Mouse (Mus musculus) kidney, postnatal 10 days (tissue): ENCODE measurements at regions not wholly inside any gene's neighbourhood (a gene's known extent, or its start where the extent isn't known, plus 50 kb on each side); places are given as distances from the start of the nearest gene placed in this dataset.

Experiments
- DNase-seq: peaks from one replicate; pipeline ENCODE4 v3.0.0; 2021; ENCODE audit warnings: mixed read lengths

- DNase-seq = no peak
Measured at GRCm38 (mm10) chr9:47353972-47354371, 176.0 kb upstream of the Cadm1 start.

DNA sequence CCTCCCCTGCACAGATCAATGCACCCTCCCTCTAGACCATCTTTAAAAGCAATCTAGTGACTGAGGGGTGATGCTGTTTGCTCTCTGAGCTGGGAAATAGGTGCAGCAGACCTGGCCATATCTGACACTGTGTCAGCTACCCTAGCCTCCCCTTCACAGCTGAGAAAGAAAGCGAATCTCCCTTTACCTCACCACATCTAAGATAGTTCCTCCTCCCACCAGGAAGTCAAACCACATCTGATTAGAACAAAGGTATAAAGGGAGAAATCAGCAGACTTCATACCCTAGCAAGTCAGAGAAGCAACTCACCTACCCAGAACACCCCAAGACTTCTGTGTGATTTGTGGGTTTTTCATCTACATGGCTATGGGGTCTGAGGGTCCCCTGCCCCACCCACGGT is 175.6 kb upstream of the Cadm1 start:
- DNase-seq = no peak

DNA sequence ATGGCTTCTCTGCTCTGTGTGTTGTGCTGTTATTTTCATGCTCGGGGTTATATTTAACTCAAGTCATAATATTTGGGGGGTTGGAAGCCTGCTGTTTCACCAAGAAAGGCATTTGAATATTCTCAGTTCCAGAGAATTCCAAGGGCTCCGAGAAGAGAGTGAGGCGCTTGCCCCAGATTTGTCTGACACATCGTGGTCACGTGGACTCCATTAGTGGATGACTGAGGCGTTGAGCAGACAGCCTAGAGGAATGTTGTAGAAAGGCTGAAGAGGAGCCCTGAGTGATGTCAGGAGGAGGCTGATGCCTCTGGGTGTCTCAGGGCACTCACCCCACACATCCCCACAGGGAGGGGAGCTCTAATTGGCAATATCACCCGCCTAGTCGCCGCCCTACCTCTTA is 175.1 kb upstream of the Cadm1 start:
- DNase-seq = no peak

GRCm38 (mm10) chr9:47357756-47358399 is 172.1 kb upstream of the Cadm1 start:
- peak; percentile 46 for DNase-seq

- no peak for DNase-seq
Measured at GRCm38 (mm10) chr9:47358400-47358767, 171.6 kb upstream of the Cadm1 start.

- no peak for DNase-seq
Measured at GRCm38 (mm10) chr9:47363086-47363485, 166.9 kb upstream of the Cadm1 start.

DNA sequence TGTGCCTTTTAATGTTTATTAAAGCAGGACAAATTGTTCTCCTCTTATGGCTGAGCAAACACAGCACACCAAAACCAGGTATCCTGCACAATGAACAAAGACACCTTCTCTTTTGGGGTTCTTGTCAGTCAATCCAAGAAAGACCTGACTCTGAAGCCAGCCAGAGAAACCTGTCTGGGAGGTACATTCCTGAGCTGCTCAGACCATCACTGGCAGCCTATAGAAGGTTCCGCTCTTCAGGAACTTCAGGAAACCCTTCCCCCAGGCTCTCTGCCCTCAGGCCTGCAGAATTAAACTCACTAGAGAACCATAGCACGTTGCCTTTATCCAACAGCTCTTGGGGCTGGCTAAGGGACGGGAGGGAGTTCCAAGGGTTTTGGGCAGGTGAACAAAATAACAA is 165.2 kb upstream of the Cadm1 start:
- no peak for DNase-seq

GRCm38 (mm10) chr9:47367266-47367957 is 162.6 kb upstream of the Cadm1 start:
- no peak for DNase-seq

GRCm38 (mm10) chr9:47368015-47368901 is 161.7 kb upstream of the Cadm1 start:
- DNase-seq = no peak

GRCm38 (mm10) chr9:47372296-47372695 is 157.7 kb upstream of the Cadm1 start:
- DNase-seq = no peak

- no peak for DNase-seq
Measured at GRCm38 (mm10) chr9:47374086-47374485, 155.9 kb upstream of the Cadm1 start.

- no peak for DNase-seq
Measured at GRCm38 (mm10) chr9:47376645-47377044, 153.3 kb upstream of the Cadm1 start.

GRCm38 (mm10) chr9:47378541-47378940 is 151.4 kb upstream of the Cadm1 start:
- DNase-seq = no peak

DNA sequence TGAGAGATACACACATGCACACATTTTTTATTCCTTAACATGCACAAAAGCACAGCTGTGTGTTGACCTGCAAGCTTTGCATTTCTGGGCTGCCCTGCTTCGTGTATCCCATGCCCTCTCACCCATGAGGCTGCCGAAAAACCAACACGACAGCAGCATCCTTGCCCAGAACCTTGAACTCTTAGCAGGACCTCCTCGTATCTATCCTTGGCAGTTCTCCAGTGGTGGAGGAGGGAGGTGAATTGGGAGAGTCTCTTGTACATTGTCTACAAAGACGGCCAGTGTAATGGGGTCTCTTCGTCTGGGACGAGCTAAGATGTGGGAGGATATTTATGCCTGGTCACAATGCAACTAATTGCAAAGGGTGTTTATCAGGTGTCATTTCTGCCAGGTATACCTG is 149.6 kb upstream of the Cadm1 start:
- DNase-seq = no peak

DNA sequence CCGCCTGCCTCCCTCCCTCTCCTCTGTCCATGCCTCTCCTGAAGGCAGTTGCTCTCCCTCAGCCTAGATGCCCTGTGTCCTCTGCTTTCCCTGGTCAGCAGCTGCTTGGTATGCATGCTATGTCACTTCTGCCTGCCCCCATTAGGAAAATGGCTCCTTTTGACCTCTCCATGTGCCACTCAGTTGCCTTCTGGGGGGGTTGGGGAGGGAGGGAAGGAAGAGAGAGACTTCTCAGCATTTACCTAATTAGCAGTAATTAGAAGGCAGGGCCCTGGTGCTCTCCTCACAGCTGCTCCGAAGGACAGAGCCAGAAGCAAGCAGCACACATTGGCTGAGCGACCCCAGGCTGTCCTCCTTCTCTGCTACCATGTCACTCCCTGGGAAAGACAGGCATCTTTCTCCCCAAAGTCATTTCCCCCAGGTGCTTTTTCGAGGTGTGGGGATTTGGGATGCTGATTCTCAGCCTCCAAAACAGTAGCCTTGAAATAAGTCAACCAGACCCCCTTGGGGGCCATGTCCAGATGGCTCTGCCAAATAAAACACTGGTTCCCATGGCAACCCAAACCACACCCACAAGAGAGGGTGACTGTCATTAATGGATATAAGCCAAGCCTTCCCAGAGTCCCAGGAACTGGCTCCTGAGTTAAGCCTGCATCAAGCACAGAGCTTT is 145.7 kb upstream of the Cadm1 start:
- no peak for DNase-seq

DNA sequence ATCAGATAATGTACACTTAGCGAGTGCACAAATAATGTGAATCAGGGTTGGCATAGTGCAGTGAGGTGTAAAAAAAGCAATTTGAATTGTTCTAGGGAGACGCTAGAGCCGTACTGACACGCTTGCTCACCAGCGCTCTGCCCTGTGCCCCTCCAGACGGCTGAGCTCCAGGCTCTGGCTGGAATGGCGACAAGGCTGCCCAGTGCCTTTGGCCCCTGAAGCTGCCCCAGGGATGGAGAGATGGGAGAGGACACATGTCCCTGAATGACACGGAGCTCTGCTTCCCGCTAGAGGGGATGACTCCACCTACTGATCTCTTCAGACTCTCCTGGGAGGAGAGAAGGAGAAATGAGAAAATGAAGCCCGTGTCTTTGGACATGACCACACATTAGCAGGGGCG is 143.3 kb upstream of the Cadm1 start:
- no peak for DNase-seq

- DNase-seq = no peak
Measured at GRCm38 (mm10) chr9:47387221-47387620, 142.8 kb upstream of the Cadm1 start.

- no peak for DNase-seq
Measured at GRCm38 (mm10) chr9:47387716-47388300, 142.2 kb upstream of the Cadm1 start.

GRCm38 (mm10) chr9:47389901-47390300 is 140.1 kb upstream of the Cadm1 start:
- DNase-seq = no peak

- no peak for DNase-seq
Measured at GRCm38 (mm10) chr9:47391669-47392068, 138.3 kb upstream of the Cadm1 start.

- no peak for DNase-seq
Measured at GRCm38 (mm10) chr9:47399598-47399997, 130.4 kb upstream of the Cadm1 start.

DNA sequence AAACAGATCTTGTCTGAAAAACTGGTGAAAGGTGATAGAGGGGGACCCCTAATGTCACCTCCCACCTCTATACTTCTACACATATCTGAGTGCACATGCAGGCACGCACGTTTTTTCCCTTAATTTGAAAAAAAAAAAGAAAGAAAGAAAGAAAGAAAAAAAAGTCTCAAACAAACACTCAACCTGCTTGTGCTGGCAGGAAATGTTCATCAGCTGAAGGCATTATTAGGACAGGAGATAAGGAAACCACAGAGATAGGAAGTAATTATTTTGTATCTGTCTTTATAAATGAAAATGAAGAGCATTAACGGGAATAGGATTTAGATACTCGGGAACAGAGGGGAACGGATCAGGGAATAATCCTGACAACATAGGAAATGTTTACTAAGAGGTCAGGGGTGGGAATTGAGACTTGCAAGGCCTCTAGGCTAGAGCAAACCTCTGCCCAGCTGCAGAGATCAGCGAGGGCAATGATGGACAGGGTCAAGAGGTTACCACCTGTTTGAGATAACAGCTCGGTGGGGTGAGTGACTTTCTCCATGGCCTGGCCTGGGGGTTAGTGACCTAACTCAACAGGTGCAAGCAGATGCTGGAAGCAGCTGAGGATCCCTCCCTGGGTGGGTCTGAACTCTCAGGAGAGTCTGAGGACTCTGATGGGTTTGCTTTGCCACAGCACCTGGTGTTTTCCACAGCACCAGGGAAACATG is 129.7 kb upstream of the Cadm1 start:
- no peak for DNase-seq
